Mouse (Mus musculus): ENCODE results near the gene Ep300. TPM values are rescaled to one million over a fixed set of nuclear protein-coding genes. Genes with fewer than 3 reads are reported as not detected.

The Ep300 gene
- 43.5 and 52.3 TPM in 2 replicates for polyA plus RNA-seq (2012; rRNA removed)

DNA sequence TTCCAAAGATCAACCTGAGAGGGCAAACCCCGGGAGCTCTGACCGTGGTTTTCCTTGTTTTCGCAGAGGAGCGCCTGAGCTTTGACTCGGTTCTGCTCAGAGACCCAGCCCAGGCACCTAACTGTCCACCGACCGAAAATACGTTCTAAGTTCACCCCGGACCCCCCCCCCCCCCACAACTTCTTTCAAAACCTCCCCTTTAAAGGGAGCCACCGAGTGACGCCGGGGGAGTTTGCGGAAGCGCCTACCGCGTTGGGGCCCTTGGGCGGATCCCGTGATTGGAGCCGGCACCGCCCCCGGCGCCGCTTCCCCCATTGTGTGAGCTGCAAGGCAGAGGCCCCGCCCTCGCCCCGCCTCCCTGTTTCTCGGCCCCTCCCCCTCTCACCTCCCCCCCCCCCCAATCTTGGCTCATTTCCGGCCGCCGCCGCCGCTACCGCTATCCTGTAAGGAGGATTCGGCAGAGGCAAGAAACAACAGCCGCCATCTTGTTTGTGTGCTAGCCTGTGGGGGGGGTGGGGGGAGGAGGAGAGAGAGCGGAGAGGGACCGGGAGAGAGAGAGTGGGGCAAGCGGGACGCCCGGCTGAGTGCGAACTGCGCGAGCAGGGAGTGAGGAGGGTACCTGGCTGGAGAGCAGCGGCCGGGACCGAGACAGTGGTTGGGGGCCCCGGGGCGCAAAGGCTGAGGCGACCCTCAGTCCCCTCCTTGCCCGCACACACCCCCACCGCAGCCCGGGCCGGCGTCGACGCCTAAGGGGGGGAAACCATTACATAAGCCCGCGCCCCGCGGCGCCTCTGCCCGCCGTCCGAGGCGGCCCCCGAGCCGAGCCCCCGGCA lies at the start of gene Ep300:
Gene Ep300 (plus strand): TSS at position 439 of the 833 bp plus-strand sequence.

DNA sequence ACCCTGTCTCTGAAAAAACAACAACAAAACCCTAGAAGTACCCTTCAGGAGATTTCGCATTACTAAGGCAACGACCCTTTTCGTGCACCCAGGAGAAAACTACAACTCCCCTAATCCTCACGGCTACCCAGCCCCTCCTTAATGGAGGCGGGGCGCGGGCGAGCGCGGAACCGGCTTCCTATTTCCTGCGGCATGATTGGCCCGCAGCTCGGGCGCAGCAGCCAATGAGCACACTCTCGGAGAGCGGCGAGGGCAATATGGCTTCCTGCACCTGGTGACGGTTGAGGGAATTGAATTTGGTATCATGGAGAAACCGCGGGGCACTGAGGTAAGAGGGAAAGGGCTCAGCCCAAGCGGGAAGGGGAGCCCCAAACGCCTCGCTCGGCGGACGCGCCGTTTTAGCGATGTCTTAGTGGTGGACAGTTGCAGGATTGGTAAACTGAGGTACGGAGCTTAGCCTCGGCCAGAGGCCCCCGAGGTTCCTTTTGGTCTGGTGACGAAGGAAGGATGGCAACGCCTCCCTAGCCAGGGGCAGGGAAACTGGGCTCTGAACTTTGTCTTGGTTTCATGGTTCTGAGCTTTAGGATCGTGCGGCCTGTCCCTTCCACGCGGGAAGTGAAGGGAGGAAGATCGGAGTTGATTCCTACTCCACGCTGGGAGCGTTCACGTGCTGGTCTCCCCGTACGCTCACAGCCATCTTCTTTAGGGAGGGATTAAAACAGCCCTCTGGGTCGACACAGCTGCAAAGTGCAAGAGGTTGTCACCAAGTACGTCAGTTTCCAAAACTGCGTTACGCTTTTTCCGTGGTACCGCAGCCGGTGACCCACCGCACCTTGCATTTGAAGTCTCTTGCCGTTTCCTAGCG lies 78.8 kb downstream of the Ep300 start, which contains the start of gene L3mbtl2:
Gene L3mbtl2 (plus strand): TSS at position 193 of the 865 bp plus-strand sequence.

DNA sequence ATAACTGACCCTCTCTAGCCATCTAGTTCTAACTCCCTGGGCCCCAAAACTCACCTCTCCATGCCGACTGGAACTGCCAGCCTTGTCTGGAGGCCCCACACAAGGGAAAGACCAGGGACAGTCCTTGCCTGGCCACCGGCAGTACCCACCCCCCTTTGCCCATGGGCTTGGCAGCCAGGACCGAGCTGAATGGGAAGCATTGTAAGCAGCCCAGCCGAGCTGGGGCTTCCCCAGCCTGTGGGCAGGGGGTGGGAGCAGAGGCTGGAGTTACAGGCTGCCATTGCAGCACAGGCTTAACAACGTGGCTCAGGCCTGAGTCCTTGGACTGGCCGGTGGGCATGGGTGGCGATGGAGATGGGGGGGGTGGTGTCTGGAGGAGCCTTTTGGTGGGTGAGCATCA lies 112.0 kb downstream of the Ep300 start, which contains the start of gene Chadl:
Gene Chadl (minus strand): TSS at position 113 of the 400 bp plus-strand sequence.

Other genes with a start within 250 kb of the Ep300 start
- 62.4 and 84.3 TPM in 2 replicates for gene Slc25a17, start 224.5 kb upstream of the Ep300 start, polyA plus RNA-seq (2012; rRNA removed)
- gene St13, start 185.3 kb upstream of the Ep300 start, polyA plus RNA-seq (2012; rRNA removed), result 123 and 279 TPM in 2 replicates
- 6.0 and 9.5 TPM in 2 replicates for gene Xpnpep3, start 185.2 kb upstream of the Ep300 start, polyA plus RNA-seq (2012; rRNA removed)
- gene Dnajb7, start 177.1 kb upstream of the Ep300 start, polyA plus RNA-seq (2012; rRNA removed), result not detected in 2 replicates
- gene Rbx1, start 119.1 kb upstream of the Ep300 start, polyA plus RNA-seq (2012; rRNA removed), result 245 and 304 TPM in 2 replicates
- gene L3mbtl2, start 78.5 kb downstream of the Ep300 start, polyA plus RNA-seq (2012; rRNA removed), result 23.3 and 25.7 TPM in 2 replicates
- 1.3 and 2.0 TPM in 2 replicates for gene Chadl, start 111.9 kb downstream of the Ep300 start, polyA plus RNA-seq (2012; rRNA removed)
- gene Zc3h7b, start 159.7 kb downstream of the Ep300 start, polyA plus RNA-seq (2012; rRNA removed), result 57.9 and 65.1 TPM in 2 replicates
- 112 and 211 TPM in 2 replicates for gene Rangap1, start 160.2 kb downstream of the Ep300 start, polyA plus RNA-seq (2012; rRNA removed)
- 30.6 and 34.0 TPM in 2 replicates for gene Tef, start 217.1 kb downstream of the Ep300 start, polyA plus RNA-seq (2012; rRNA removed)

Data from central nervous system, embryonic 11.5 days (tissue).